Mouse (Mus musculus): ENCODE results near the gene Cc2d1a.

GRCm38 (mm10) chr8:84184085-84185043 lies 36.6 kb upstream of the Cc2d1a start:
- no peak for TF ChIP-seq CTCF (IDR thresholded peaks at IDR 0.05; ENCODE audit: insufficient read depth, low read depth, low read length)
- TF ChIP-seq POLR2A (IDR thresholded peaks at IDR 0.05; ENCODE audit: insufficient read depth, low read depth, low read length): no peak
